Mouse (Mus musculus) telencephalon, adult 2 months (tissue): ENCODE data around the gene Slc35b1.

Experiments used
- DNase-seq: peaks from one replicate; pipeline ENCODE4 v3.0.0-alpha.2; 2011; ENCODE audit warnings: low read depth, low spot score

Slc35b1 gene

DNA sequence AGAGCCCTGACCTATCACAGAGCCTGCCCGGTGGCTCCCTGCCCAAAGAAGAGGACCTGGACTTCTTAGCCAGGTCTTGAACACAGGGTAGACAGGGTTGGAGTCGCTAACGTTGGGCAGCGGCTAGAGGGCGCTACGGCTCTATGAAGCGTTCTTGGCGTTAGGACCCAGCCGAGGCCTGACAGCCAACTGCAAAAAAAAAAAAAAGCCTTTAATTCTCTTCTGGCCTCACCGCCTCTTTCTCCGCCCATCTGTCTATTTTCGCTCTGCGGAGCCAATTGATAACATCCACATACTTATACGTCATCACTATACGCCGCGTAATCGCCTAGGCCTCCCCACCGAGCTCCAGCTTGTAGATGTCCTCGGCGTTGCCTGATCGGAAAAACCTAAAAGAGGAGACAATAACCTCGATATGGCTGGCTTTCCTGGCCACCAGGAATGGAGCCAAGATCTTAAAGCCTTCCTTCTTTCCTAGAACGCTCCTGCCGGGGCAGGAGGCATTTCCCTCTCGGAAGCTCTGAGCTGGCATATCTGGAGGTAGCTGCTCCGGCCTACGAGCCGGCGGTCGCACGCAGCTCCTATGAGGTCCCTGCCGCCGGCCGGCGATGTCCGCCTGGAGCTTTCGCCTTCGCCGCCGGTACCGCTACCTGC is at the start of gene Slc35b1:
TSS of gene Slc35b1 (plus strand) at position 374 of the 654 bp plus-strand sequence.
- DNase-seq = peak; percentile 100

DNA sequence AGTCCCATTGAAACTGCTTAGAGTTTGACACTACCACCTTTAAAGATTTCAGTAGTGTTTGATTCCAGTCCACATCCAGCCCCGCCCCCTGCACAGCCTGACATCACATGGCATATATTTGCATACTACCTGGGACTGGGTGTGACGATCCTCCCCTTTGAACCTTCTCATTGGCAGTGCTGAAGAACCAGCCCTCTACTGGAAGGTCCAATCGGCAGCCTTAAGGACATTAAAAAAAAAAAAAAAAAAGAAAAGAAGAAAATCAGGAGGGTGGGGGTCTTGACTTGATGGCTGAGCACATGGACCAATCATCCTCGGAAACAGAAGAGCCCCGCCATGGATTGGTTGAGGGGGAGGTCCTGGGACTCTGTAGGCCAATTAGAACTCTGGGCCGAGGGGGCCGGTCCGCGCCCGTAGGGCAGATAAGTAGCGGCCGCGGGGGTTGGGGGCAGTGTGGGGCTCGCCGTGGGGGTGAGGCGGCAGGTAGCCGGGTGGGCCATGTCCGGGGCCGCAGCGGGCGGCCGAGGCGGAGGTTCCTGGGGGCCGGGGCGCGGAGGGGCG is 47.8 kb upstream of the Slc35b1 start, which contains the start of gene Fam117a:
TSS of gene Fam117a (plus strand) at position 451 of the 561 bp plus-strand sequence.
- peak; percentile 84 for DNase-seq

DNA sequence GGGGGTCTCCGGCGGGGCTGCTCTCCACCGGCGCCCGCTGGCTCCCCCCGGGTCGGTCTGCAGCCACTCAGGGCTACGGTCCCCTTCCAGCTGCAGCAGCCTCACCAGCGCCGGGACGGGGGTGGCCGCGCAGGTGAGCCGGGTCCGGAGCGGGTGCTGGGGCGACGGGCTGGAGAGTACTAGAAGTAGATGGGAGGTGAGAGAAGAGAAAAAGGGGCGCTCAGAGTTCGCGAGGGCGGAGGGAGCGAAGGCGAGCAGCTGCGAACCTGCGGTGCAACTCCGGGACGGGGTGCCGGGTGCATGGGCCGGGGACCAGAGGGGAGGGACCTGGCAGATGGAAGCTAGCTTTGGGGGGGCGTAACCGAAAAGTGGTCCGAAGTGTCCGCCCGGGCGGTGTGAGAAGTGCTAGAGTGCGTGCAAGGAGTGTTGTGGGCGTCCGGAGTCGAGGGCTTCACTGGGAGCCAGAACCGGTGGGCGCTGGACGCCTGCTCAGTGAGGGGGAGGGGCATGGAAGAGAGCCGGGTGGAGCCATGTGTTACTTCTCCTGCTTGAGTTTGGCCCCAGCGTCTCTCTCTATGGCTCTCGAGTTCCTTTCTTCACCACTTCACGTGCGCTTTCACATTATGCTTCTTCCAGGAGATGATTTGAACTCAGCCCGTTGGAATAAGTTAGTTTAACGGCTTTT is 47.2 kb upstream of the Slc35b1 start:
- DNase-seq = no peak

DNA sequence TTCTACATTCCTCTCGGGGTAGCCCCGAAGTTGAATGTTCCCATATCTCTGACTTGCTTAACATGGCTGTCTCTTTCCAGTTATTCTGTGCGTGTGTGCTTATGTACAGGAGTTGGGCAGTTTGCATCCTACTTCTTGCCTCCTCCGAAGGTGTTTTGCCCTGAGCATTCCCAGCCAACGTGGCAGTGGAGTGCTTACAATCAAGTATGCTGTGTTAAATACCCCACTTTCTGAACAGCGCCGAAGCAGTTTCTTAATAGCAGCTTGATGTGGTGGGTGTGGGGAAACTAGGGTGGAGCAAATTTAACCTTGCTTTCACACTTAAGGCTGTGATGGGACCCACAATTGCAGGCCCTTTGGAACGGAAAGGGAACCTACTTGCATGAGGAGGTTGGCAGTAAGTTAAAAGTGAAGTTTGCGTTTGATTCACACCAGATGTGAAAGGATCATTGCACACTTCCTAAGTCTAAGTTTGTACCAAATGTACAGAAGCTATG is 46.6 kb upstream of the Slc35b1 start:
- no peak for DNase-seq

DNA sequence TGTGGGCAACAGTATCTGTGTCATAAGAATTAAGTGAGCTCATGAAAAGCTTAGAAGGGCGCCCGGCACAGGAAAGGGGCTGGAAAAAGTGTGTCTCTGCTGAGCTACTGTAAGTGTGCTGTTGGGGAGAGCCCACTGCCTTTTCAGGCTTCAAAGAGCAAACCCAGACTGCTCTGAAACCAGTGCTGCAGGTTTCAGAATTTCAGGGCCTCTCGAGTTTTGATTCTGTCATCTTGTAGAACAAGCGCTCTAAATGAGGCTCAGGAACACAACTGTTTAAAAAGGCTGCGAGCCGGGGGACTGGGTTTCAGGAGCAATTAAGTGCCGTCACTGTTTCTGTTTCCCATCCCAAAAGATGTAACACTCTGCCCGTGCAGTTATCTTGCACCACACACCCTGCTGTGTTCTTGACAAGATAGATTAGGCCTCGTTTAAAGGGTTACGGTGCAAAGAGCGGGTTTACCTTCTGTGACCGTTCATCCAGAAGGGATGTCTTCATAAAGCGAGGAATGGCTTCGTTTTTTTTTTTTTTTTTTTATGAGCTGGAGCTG is 44.9 kb upstream of the Slc35b1 start:
- no peak for DNase-seq

DNA sequence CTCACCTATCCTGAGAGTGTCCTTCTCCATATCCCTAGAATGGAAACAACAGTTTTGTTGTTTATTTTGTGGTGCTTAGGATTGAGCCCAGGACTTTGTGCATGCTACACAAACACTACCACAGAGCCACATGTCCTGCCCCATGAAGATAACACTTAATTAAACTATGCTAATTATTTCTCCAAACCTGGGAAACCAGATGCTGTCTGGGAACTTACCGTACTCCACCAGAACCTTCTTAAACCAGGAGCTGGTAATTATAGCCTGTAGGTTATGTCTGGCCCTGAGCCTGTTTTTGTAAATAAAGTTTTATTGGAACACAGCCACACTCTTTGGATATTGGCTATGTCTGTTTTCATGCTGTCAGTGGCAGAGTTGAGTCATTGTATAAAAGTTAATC is 44.2 kb upstream of the Slc35b1 start:
- DNase-seq = no peak

DNA sequence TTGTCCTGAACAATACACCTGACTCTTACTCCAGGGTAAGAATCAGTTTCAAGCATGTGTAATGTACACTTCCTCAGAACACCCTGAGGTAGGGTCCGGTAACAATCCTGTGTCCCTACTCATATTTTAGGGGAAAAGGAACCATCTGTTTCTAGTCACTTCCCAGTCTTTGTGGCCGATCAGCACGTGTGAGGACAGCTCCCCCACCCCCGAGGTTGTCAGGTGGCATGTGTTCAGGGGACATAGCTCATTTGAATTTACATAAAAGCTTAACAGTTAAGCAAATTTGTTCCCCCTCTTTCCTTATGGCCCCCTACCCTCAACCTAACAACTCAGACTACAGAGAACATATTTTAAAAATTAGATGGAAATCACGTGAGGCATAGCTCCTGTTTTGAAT is 43.8 kb upstream of the Slc35b1 start:
- no peak for DNase-seq

DNA sequence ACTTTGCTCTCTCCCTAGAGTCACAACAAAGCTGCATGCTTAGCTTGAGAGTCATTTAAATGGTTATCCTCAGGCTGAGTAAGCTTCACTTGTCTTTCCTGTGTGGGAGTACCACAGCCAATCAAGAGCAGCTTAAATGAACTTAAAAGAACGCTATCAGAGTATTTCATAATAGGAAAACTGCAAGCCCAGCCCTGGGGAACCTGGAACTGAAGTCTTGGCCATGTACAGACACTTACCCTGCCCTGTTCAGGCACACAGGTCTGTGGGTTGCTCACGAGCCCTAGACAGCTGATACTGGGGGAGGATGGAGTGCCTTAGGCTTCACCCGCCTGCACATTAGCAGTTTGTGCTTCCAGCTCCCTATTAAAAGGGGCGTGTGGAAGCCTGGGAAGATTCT is 41.3 kb upstream of the Slc35b1 start:
- peak; percentile 45 for DNase-seq

DNA sequence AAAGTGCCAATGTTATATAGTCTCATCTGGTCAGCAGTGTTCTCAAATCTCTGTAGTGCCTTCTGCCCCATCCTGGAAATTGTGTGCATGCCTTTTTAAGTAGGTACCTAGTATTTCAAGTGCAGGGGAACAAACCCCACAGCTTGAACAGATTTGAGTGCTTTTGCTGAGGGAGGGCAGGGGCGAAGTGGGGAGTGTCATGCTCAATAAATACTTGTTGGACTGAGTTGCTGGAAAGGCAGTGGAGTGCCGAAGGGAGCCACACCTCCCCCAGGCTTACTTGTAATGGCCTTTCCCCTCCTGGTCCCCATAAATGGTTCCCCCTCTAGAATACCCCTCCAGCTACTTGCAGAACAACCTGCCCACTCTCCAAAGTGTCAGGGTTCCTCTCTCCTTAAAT is 40.3 kb upstream of the Slc35b1 start:
- DNase-seq = no peak

DNA sequence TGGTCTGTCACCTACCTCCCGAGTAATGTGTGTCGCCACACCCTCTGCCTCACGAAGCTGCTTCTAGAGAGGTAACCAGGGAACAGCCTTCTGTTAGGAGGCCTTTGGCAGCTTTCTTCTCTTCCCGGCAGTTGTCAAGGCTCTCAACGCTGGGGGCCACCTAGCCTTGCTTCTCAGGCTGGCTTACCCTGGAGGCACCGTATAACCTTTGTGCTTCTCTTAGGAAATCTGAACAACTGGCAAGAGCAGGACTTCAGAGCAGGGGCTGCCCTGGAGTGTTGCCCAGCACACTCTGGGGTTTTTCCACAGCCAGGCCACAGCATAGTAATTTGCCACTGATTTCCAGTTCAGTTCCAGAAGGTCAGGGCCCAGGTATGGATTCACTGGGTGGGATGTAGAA is 34.2 kb upstream of the Slc35b1 start:
- no peak for DNase-seq

DNA sequence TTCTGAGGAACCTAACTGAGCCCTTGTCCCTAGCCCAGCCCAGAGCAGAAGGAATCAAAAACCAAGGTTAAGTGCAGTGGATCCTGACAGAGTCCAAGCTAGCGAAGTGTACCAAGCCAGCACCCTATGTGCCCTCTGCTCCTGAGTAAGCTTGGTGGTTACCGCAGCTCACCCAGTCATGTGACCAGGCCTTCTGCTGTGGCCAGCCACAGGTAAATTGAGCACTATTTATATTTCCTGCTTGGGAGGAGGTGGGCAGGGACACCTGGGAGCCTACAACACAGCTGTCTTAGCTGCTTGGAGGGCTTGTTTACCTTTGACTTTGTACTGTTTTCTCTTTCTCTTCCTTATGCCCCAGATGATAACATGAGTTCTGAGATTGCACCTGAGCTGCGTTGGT is 33.5 kb upstream of the Slc35b1 start:
- DNase-seq = no peak

DNA sequence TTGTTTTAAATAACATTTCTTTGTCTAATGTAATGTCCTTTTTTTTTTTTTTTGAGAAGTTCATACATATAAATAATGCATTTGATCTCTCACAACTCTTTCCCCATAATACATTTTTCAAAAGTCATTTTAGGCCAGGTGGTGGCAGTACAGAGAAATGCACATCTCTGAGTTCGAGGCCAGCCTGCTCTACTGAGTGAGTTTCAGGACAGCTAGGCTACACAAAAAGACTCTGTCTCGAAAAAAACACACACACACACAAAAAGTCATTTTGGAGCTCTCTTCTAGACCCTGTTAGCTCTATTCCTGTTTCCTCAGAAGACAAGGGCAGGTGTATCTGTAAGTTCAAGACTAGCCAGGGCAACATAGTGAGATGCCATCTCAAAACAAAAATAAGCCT is 31.8 kb upstream of the Slc35b1 start:
- no peak for DNase-seq

DNA sequence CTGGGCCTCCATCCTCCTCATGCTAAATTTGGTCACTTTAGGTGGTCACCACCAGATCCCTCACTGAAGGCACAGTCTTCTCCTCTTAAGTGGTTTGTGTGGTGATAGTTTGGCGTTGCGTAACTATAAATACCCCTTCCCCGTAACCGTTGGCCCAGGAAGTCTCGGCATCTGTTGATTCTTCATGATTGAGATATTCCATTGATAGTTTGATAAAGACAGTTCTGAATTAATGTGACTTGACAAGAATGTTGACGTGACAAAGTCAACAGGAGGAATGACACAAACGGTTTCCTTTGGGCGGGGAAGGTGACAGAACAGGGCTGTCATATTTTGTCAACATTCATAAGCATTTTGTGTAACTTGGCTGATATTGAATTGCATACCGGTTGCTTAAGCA is 31.3 kb upstream of the Slc35b1 start:
- DNase-seq = no peak

DNA sequence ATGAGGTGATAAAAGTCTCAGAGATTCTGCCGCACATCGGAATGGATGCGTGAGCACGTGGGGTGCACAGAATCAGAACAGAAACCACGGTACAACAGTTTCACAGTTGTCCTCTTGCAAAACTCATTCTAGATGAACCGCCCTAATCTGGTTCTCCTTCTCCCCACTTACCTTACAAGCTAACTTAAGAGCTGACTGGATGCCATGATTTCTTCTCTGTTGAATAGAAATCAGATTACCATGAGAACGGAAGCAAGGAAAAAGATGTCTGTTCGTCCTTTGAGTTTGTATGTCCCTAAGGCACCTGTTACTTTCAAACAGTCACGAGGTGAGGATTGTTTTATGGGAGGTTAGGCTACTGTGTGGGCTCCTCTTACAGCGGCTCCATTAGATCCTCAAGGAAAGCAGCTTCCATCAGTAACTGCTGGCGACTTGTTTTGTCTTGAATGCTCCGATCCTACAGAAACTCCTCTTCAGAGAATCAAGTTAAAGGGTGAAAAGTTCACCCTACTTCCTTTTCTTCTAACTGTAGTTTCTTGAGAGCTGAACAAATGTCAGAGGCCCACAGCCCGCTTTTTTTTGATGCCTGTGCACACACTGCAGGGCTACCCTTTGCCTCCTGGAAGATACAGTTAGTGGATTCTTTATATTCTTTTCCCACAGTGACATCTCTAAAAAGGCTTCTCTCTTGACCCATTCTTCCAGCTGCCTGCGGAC is 30.1 kb upstream of the Slc35b1 start:
- no peak for DNase-seq

DNA sequence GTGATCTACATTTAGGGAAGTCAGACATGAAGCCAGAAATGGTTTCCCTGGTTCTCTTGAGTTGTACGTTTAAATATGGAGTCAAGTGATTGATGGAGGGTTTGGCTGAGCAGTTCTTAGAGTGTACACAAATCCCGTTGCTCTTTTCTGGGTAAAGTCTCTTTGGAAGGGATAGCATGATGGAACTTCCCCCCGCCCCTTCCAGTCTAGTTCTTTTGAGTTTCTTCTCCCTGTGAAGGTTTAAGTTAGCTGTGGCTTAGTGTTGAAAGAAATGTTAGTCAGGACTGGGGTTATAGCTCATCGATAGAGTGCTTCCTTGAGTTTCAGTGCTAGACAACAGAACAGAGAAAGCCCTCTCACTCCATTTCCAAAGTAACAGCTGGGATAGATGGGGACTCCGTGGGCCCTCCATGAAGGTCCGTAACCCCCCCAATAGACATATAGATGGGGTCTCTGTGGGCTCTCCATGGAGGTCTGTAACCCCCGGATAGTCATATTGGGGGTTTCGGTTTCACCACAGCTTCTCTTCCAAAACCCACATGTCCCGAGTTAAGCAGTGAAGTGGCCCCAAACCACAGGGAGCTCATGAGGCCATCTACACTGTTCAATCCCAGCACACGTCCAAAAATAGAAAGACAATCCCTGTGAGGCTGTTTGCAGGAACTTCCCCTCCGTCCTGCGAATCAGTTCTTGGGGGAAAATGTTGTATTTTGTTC is 29.4 kb upstream of the Slc35b1 start:
- no peak for DNase-seq

DNA sequence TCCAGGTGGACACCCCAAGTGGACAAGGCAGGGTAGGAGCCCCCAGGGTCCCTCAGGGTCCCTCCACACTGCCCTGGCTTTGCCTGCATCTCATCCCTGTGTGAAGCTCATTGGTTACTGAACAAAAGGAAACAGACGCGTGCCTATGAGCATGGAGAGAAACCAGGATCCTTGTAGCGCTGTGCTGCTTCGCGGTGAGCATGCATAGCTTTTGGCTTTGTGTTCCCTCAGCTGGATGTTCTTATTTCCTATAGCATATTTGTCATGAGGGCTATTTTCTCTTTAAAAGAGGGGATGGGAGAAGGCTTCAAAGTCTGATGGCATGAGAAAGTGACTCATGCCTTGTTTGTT is 28.9 kb upstream of the Slc35b1 start:
- no peak for DNase-seq

DNA sequence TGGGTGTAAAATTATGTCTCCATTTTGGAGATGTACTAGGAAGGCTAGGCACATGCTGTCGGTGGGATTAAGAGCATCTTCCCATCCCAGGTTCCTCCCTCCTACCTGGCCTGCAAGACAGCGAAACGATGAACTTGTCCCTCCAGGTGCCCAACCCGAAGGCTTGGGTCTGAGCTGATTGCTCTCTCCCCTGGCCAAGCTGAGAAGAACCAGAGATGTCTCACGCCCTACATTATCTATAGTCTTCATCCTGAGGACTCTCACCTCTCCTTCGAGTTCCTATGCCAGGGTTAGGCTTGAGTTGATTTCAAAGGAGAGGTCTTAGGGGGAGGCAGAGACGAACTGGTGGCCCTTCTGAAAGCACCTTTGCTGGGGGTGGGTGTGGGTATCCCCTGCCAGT is 28.5 kb upstream of the Slc35b1 start:
- DNase-seq = no peak

DNA sequence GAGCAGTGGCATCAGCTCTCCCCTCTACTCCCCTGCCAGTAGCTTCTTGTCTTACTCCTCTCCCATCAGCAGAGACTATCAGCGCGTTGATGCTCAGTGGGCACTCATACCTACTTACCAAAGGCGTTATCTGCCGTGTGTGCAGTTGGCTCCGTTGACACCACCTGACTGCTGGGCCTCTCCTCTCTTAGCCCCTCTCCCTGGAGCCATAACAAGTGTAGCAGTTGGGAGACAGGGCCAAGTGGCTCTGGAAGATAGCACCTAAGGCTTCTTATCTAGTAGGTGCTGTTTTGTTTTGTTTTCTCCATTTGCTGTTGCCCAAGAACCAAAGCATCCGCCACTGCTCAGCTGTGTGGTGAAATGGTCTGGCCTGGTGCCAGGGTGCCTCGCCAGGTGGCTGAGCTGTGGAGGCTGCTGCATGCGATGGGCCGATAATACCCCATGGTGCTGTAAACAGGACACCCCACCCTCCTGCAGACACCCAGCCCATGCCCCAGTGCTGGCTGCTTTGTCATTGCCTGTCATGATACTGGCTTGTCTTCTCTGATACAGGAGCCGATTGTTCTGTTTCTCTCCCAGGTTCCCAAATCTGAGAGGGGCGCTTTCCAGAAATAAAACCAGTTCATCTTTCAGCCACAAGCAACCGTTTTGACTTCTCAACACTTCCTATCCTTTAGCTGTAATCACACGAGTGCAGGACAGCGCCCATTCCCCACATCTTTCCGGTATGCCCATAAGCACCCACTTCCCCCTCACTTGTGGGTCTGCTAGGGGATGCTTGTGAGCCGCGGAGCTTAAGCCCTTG is 27.8 kb upstream of the Slc35b1 start:
- no peak for DNase-seq

DNA sequence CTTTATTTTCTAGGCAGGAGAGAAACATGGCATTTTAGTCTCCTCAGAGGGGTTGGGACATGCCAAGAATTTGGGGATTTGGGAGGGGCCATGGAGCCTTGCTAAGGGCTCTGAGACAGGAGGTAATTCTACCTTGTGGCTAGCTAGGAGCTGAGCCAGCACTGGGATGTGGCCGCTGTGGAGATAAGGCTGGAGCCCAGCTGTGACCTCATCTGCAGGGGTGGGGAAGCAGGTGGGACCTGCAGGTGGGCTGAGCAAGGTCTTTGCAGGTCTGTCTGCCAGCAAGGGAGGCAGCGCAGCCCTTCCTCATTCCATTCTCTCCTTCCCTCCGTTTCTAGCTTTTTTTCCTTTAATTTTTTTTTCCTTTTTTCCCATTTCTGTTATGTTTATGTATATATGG is 26.2 kb upstream of the Slc35b1 start:
- DNase-seq = no peak

DNA sequence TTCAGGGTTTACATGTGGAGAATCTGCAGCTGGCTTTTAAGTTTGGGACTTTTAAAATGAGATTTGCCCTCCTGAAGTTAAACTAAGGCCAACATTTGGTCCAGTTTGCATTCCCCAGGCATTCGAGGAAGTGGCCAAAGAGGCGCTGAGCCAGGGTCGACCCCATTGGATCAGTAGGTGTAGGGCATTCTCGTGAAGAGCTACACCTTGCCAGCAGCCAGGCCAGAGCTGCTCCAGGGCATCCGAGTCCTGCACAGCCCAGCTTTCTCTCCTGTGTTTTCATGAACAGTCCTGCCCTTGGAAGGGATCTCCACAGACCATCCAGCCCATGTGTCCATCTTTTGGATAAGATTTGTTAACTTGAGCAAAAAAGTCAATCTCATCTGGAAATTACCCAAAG is 20.1 kb upstream of the Slc35b1 start:
- no peak for DNase-seq

DNA sequence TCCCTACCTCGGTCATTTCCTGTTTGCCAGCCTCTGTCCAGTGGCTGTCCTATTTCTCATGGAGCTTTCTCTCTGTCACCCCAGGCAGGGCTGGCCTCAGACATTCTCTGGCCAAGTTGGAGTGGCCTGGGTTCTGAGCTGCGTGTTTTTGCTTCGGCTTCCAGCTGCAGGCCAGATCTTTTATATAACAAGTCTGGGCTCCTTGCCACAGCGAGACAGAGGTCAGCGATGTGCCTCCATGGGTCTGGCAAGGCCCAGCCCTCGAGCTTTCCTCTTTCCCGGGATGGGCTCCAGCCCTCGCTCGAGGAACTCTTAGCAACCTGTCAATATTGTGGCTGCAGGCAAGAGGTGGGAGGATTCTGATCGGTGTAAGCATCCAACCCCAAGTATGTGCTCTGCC is 18.9 kb upstream of the Slc35b1 start:
- DNase-seq = no peak
